In genomic region chr7:128592118-128592935, GRCm38 (mm10) we compare ENCODE assay signal across 7 mouse cellular contexts. TPM values are rescaled to one million over a fixed set of nuclear protein-coding genes. Genes with fewer than 3 reads are reported as not detected.
A peak's percentile ranks its signal among the peaks of the same experiment; 100 is the strongest.
DNase-seq lines count a peak whose midpoint lies in the region; ATAC-seq and TF ChIP-seq lines count a peak whose summit lies in the region.

No protein-coding gene starts in this region.

- no peaks in the 10 kb centered on the region for H3K27me3 ChIP-seq in forebrain, embryonic 14.5 days (replicated peaks; ENCODE audit: control insufficient read depth, insufficient read depth, low read length)

- H3K4me3 ChIP-seq in forebrain, embryonic 14.5 days (ENCODE audit: low read depth, low read length), result peak overlapping the region; percentile 11; the same call in 1 of the 2 replicates
- peak overlapping the region; percentile 53 for H3K4me3 ChIP-seq in lung, adult 2 months (replicated peaks; ENCODE audit: extremely low read depth, low read depth, low read length)

- ATAC-seq in forebrain, embryonic 14.5 days, result peak; percentile 63; the same call in 1 of the 2 replicates

- no peak for TF ChIP-seq POLR2A in lung, adult 2 months (IDR thresholded peaks at IDR 0.05; ENCODE audit: borderline replicate concordance, extremely low read depth, low read depth, low read length)

- H3K9me3 ChIP-seq in forebrain, embryonic 14.5 days (replicated peaks; ENCODE audit: control insufficient read depth, low read length), result no peaks in the 10 kb centered on the region

- peak overlapping the region; percentile 15 for H3K27ac ChIP-seq in forebrain, embryonic 14.5 days (ENCODE audit: low read depth, low read length)

- DNase-seq in embryo, embryonic 10 days (ENCODE audit: low spot score), result peak; percentile 55
- DNase-seq in forebrain, embryonic 14.5 days (ENCODE audit: low spot score), result peak; percentile 59
- peak; percentile 47 to 62 for DNase-seq in heart, postnatal 14 days
- peak; percentile 43 to 76 for DNase-seq in layer of hippocampus, adult 18-20 months (ENCODE audit: low spot score in 2 of 2)
- DNase-seq in lung, adult 2 months, result peak; percentile 29
- peak; percentile 63 to 65 for DNase-seq in right cerebral cortex, postnatal 10 days (ENCODE audit: low spot score in 2 of 2)
- no peak for DNase-seq in thymus, postnatal 10 days (ENCODE audit: low spot score in 2 of 2)

- TF ChIP-seq CTCF in lung, adult 2 months (IDR thresholded peaks at IDR 0.05; ENCODE audit: insufficient read depth, low read length), result no peak

- peak overlapping the region; percentile 33; the same call in 1 of the 2 replicates for H3K9ac ChIP-seq in forebrain, embryonic 14.5 days (ENCODE audit: low read length)

- intact Hi-C loops in heart, postnatal 14 days (cut with DNase I), result loop anchor here (5.0 kb wide), 1 partner anchor 70 kb away; the partner anchor contains the start of gene Bag3

- H3K4me1 ChIP-seq in forebrain, embryonic 14.5 days (ENCODE audit: control insufficient read depth, insufficient read depth, low read length), result peaks cover 6% of the 10 kb centered on the region
- peaks cover 4% of the 10 kb centered on the region for H3K4me1 ChIP-seq in lung, adult 2 months (ENCODE audit: control insufficient read depth, insufficient read depth, low read length)

- H3K4me2 ChIP-seq in forebrain, embryonic 14.5 days (ENCODE audit: low read length), result peak overlapping the region; percentile 42

- no peaks in the 10 kb centered on the region for H3K36me3 ChIP-seq in forebrain, embryonic 14.5 days (ENCODE audit: control insufficient read depth, insufficient read depth, low read length)

- 5% methylated on average over 21 of the region's 21 CpGs for WGBS in forebrain, embryonic 14.5 days
- WGBS in lung, adult 2 months, result 19% methylated on average over 21 of the region's 21 CpGs

RNA-seq across cellular contexts. Expression of gene Inpp5f, which starts 18.8 kb away (rescaled TPM):
- 257 and 314 TPM in 2 replicates for polyA plus RNA-seq in forebrain, embryonic 14.5 days (2014; fragmentation: Nextera tagmentation; extraction: Ambion mirVana)
- total RNA-seq in heart, postnatal 14 days (2021), result 1 to 10 TPM; 6.4 to 7.1 TPM
- 100 to 1,000 TPM; 107 to 113 TPM for total RNA-seq in layer of hippocampus, adult 18-20 months (2021)
- 5.4 and 6.7 TPM in 2 replicates for polyA plus RNA-seq in lung, adult 2 months (2012; rRNA removed)

Comparison
In these comparisons a context has a peak if more than half of its experiments do, and no peak if none do; other contexts are left out.
1. DNase-seq: peak in embryo, embryonic 10 days (single experiment), forebrain, embryonic 14.5 days (single experiment), heart, postnatal 14 days (2 of 2), layer of hippocampus, adult 18-20 months (2 of 2), lung, adult 2 months (single experiment) and right cerebral cortex, postnatal 10 days (2 of 2); none in thymus, postnatal 10 days (0 of 2).
2. RNA of gene Inpp5f, which starts 18.8 kb away (total RNA-seq): 107 to 113 TPM in layer of hippocampus, adult 18-20 months; 6.4 to 7.1 TPM in heart, postnatal 14 days; every median in the first group is over 10 times any median in the second.